Mouse (Mus musculus) macrophage (primary cell): Measurements from ENCODE around the gene Mta1. TPM values are rescaled to one million over a fixed set of nuclear protein-coding genes. Genes with fewer than 3 reads are reported as not detected.

Experiments
- H3K27ac ChIP-seq: fragments of 350-480 bp; formaldehyde crosslinking; 2 replicates; pipeline ENCODE4 v1.9.0; 2021
- H3K36me3 ChIP-seq: fragments of 350-480 bp; formaldehyde crosslinking; 2 replicates; pipeline ENCODE4 v1.9.0; 2021; ENCODE audit errors: inconsistent target
- H3K4me3 ChIP-seq: fragments of 350-480 bp; formaldehyde crosslinking; 2 replicates; pipeline ENCODE4 v1.9.0; 2021; ENCODE audit errors: inconsistent target
- H3K79me2 ChIP-seq: fragments of 350-480 bp; formaldehyde crosslinking; 2 replicates; pipeline ENCODE4 v1.9.0; 2021; ENCODE audit errors: inconsistent target
- WGBS: methylation state at CpG from one replicate; pipeline ENCODE4 v1.1.7; 2026; ENCODE audit warnings: inconsistent platforms; ENCODE audit not compliant: missing documents; 5-methylcytosine and 5-hydroxymethylcytosine counted together
- polyA plus RNA-seq: library from polyadenylated mRNA; stranded (reverse); fragments of 250-400 nt; gene quantifications from 3 replicates; pipeline ENCODE4 v1.2.4, GENCODE M21; 2018; ENCODE audit warnings: inconsistent platforms

Gene Mta1
- polyA plus RNA-seq, 1 experiment from 2014 or later = 28.3 TPM

- H3K4me3 ChIP-seq = no peak overlapping the region
- no peaks in the 10 kb centered on the region for H3K79me2 ChIP-seq
- WGBS = 93% methylated on average over 7 of the region's 7 CpGs
- H3K36me3 ChIP-seq = peaks cover 52% of the 10 kb centered on the region
- H3K27ac ChIP-seq = no peak overlapping the region
These were observed 37.3 kb downstream of the Mta1 start for GRCm38 (mm10) chr12:113135401-113135800.

- H3K36me3 ChIP-seq = peaks cover 46% of the 10 kb centered on the region
- 92% methylated on average over 17 of the region's 17 CpGs for WGBS
These were observed 38.5 kb downstream of the Mta1 start for GRCm38 (mm10) chr12:113136492-113137020.

DNA sequence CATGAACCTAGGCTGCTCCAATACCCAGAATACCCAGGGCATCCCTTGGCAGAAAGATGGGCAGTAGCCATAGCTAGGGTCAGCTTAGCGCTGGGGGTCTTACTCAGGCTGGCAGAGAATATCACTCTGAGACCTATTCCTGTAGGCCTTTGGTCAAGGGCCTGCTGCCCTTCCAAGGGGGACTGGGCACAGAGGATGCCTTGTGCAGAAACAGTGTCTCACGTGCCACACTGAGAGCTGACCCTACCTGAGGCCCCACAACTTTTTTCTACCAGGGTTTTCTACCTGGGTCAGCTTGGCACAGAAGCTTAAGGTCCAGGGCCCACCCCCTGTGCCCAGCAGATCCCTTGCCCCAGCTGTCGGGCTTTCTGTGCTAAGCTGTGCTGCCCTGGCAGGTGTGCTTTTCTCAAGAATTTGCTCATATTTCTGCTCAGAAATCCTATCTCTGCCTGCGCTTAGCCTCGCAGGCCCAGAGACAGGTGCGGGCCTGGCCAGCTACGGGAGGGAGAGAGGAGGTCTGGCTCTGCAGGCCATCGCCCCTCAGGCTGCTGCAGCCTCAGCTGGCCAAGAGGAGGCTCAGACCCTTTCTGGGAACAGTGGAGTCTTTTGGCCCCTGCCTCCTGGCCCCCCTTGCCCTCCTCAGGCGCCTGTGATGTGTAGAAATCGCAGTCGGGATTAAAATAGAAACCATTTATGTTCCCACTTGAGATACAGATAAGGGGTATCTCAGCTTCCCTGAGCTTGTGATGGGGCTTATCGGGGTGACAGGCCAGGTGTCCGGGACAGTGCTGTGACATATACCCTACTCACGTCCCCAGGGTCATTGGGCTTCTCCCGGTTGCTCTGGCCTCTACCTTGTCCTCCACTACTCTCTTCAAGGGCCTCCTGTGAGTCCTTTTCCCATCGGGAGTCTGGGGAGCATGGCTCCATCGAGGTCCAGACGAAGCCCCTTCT is 39.5 kb downstream of the Mta1 start:
- Histone ChIP-seq H3K4me3 (no peak overlapping the region), H3K27ac (no peak overlapping the region), H3K36me3 (peaks cover 36% of the 10 kb centered on the region; the same call in 1 of the 2 replicates), H3K79me2 (no peaks in the 10 kb centered on the region)
- WGBS = 93% methylated on average over 18 of the region's 18 CpGs

More at GRCm38 (mm10) chr12:113136492-113137020, 38.5 kb downstream of the Mta1 start:
- Histone ChIP-seq H3K4me3 (no peak overlapping the region), H3K27ac (no peak overlapping the region), H3K79me2 (no peaks in the 10 kb centered on the region)

- Histone ChIP-seq H3K27ac (no peak overlapping the region), H3K36me3 (peaks cover 28% of the 10 kb centered on the region; the same call in 1 of the 2 replicates), H3K79me2 (no peaks in the 10 kb centered on the region), H3K4me3 (no peak overlapping the region)
- 90% methylated on average over 6 of the region's 6 CpGs for WGBS
These were observed 40.2 kb downstream of the Mta1 start for GRCm38 (mm10) chr12:113138291-113138690.

DNA sequence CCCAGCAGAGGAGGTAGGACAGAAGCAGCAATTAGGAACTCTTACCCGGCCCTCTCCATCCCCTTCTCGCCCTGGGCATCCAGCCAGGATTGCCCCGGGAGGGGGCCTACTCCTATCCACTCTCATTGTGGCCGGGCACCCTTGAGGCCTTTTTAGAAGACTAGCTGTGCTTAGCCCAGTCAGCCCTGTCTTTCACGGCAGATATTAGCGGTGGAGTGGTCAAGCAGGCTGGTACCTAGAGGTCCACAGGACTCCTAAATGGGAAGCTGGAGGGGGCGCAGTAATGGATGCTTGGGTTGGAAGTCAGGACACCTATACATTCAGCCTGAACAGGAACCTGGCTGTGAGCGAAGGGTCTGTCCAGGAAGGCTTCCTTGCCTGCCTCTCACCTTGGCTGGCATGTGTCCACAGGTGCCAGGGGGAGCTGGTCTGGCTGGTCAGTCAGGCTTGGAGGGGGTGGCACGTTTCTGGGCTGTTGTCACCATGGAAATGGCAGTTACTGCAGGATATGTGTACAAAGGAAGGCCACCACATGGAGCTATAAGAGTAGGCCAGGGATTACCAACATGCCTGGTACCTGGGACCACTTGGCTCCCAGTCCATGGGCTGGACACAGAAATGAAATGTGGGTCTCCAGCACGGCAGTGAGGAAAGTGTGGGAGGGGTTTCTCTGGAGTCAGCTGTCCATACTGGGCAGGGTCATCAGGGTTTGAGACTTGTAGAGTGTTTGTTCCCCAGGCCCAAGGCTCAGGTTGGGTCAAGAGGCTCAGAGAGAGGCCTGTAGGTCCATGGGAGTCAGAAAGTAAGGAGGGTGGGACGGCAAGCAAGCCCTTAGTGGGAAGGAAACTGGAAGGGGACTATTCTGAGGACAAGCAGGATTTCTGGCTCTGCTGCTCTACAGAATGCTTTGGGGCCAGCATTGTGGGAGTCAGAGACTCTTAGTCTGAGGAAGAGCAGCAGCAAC is 41.1 kb downstream of the Mta1 start:
- Histone ChIP-seq H3K27ac (no peak overlapping the region), H3K4me3 (no peak overlapping the region), H3K79me2 (no peaks in the 10 kb centered on the region), H3K36me3 (peaks cover 19% of the 10 kb centered on the region; the same call in 1 of the 2 replicates)
- WGBS = 73% methylated on average over 11 of the region's 11 CpGs

DNA sequence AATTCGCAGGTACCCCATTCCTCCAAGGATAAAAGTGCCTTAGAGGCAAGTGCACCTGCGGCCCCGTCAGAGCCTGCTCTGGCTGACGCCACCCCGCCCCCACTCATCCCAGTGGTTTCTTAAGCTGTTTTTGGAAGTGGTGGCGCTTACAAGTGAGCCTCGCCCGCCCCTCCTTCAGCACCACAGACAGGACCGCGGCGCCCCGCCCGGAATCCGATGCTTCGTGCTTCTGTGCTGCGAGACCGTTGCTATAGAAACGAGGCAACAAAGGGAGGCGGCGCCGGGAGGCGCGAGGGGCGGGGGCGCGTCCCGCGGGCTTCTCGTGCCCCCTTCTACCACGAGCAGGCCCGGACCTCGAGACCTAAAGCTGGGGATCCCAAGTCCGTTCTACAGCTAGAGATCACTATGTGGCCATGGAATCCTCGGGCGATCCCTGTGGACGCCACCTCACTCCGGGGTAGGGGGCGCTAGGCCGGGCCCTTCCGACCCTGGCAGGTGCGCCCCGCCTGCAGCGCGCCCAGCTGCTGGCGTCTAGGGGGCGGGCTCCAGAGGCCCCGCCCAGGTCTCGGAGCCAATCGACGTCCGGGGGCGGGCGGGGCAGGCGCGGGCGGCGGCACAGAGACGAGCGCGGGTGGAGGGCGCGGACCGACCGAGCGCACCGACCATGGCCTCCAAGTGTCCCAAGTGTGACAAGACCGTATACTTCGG is 42.0 kb downstream of the Mta1 start, which contains the start of gene Crip2:
Gene Crip2 (plus strand): TSS at position 329 of the 708 bp plus-strand sequence.
- peaks cover 11% of the 10 kb centered on the region; the same call in 1 of the 2 replicates for H3K36me3 ChIP-seq
- under 1% methylated on average over 68 of the region's 68 CpGs for WGBS
- H3K27ac ChIP-seq = no peak within 1 kb of the TSS

GRCm38 (mm10) chr12:113140616-113141411 is 42.7 kb downstream of the Mta1 start:
- Histone ChIP-seq H3K79me2 (no peaks in the 10 kb centered on the region), H3K27ac (no peak overlapping the region), H3K4me3 (no peak overlapping the region), H3K36me3 (0 out of 2 replicates have a peak, but pooled peaks cover 5% of the 10 kb centered on the region)
- 6% methylated on average over 49 of the region's 49 CpGs for WGBS

More for the DNA sequence above, 42.0 kb downstream of the Mta1 start, which contains the start of gene Crip2:
- Histone ChIP-seq H3K4me3 (no peak within 1 kb of the TSS), H3K79me2 (no peaks in the 10 kb centered on the region)

DNA sequence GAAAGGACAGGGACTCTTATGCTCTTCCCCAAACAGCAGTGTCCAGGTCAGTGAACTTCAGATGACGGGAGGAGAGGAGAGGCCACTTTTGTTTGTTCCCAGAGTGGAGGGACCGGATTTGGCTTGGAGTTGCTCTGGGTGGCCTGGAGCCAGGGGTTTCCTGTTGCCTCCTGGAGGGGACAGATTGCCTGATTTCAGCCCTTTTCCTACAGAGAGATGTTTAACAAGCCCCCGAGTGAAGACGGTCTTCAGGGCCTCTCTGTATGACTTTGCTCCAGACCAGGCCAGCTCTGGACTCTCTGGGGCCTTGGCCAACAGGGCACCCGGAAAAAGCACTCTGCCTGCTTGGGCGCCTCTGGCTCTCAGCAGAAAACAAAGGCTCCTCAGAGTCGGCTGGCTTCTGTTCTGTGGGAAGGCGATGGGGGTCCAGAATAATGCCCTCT is 43.5 kb downstream of the Mta1 start:
- H3K27ac ChIP-seq = no peak overlapping the region
- H3K79me2 ChIP-seq = no peaks in the 10 kb centered on the region
- 47% methylated on average over 8 of the region's 8 CpGs for WGBS
- no peaks in the 10 kb centered on the region for H3K36me3 ChIP-seq
- no peak overlapping the region for H3K4me3 ChIP-seq

- 46% methylated on average over 13 of the region's 15 CpGs for WGBS
- Histone ChIP-seq H3K27ac (no peak overlapping the region), H3K79me2 (no peaks in the 10 kb centered on the region), H3K36me3 (no peaks in the 10 kb centered on the region), H3K4me3 (no peak overlapping the region)
These were observed 44.2 kb downstream of the Mta1 start for GRCm38 (mm10) chr12:113142021-113142975.

- 64% methylated on average over 7 of the region's 7 CpGs for WGBS
- H3K27ac ChIP-seq = no peak overlapping the region
- no peaks in the 10 kb centered on the region for H3K79me2 ChIP-seq
- no peaks in the 10 kb centered on the region for H3K36me3 ChIP-seq
- H3K4me3 ChIP-seq = no peak overlapping the region
These were observed 45.1 kb downstream of the Mta1 start for GRCm38 (mm10) chr12:113143164-113143563.

DNA sequence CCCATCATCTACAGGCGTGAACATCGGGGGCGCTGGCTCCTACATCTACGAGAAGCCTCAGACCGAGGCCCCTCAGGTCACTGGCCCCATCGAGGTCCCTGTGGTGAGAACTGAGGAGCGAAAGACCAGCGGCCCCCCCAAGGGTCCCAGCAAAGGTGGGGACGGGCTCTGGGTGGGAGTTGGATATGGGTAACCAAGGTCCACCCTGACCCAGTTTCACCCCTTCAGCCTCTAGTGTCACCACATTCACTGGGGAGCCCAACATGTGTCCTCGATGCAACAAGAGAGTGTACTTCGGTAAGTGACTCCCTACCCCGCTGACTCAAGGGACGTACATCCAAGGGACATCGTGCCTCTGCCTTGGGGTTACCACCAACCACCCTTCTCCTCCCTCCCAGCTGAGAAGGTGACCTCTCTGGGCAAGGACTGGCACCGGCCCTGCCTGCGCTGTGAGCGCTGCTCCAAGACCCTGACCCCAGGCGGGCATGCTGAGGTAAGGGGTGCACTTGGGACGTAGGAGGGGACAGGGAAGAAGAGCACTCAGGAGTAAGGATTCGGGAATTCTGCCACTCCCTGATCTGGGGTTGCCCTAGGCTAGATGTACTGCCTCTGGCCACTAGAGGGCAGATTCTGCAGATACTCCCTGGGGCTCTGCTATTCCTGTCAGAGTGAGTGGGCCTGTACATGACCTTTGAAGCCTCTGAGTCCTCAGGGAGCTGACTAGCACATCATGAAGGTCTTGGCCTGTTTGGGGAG is 46.1 kb downstream of the Mta1 start:
- no peak overlapping the region for H3K27ac ChIP-seq
- no peak overlapping the region for H3K4me3 ChIP-seq
- WGBS = 76% methylated on average over 20 of the region's 20 CpGs
- H3K79me2 ChIP-seq = no peaks in the 10 kb centered on the region
- H3K36me3 ChIP-seq = no peaks in the 10 kb centered on the region

GRCm38 (mm10) chr12:113144886-113145285 is 46.8 kb downstream of the Mta1 start:
- no peak overlapping the region for H3K27ac ChIP-seq
- no peaks in the 10 kb centered on the region for H3K79me2 ChIP-seq
- 93% methylated on average over 16 of the region's 16 CpGs for WGBS
- H3K36me3 ChIP-seq = no peaks in the 10 kb centered on the region
- H3K4me3 ChIP-seq = no peak overlapping the region
